Comparison of ENCODE assay signal across 15 mouse cellular contexts in the genomic region with DNA sequence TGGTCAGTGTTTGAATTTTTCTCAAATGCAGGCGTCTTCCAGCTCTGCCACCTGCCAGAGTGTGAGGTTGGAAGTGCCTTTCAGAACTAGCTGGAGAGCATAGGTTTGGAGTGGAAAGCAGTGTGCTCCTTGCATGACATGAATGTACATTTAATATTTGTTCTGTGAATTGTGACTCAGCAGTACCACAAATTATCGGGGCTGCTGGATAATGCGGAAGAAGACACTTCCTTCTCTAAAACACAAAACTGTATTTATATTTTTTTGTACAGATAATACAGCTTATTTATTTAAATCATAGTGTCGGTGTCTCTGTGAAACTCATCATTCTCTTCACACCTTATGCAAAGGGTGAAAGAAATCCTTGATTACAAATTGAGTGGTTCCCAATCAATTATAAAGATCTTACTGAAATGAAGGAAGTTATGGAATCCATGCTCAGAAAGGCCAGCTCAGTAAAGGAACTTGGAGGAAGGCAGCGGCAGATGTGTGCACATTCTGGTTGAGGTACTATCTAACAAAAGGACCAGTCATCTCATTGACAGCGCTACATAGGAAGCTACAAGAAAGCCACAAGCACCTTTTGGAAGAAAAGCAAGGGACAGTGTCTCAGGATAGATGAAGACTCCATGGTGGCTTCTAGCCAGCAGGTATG.
"Had no signal": no experiment of that assay in that cellular context is flagged by ENCODE, and none has a peak within 500 bp of the region (broad histone marks: within the 10 kb centered on the region; RNA-seq: fewer than 3 reads in every experiment).

No protein-coding gene starts in this region.

- H3K4me2 ChIP-seq: lung, embryonic 14.5 days; midbrain, embryonic 11.5 days; midbrain, embryonic 13.5 days; midbrain, embryonic 15.5 days; neural tube, embryonic 12.5 days; stomach, embryonic 15.5 days had no signal

- ATAC-seq: midbrain, embryonic 13.5 days; midbrain, embryonic 15.5 days had no signal

- H3K27me3 ChIP-seq: megakaryocyte, embryonic 14.5 days; midbrain, embryonic 13.5 days; midbrain, embryonic 15.5 days; neural tube, embryonic 12.5 days; stomach, embryonic 15.5 days had no signal

- H3K4me1 ChIP-seq: midbrain, embryonic 13.5 days; midbrain, embryonic 15.5 days; neural tube, embryonic 12.5 days had no signal

- H3K27ac ChIP-seq: midbrain, embryonic 13.5 days; midbrain, embryonic 15.5 days; neural tube, embryonic 12.5 days; stomach, embryonic 15.5 days; stomach, postnatal 0 days had no signal

- DNase-seq: lung, adult 18-20 months; lung, embryonic 14.5 days; lung, postnatal 10 days; lung, postnatal 4 days; right cerebral cortex, postnatal 14 days; thymus, adult 18-20 months; thymus, postnatal 25 days; thymus, postnatal 4 days had no signal

- H3K36me3 ChIP-seq: midbrain, embryonic 13.5 days; midbrain, embryonic 15.5 days; neural tube, embryonic 12.5 days; stomach, embryonic 15.5 days had no signal

- H3K4me3 ChIP-seq: megakaryocyte, embryonic 14.5 days; midbrain, embryonic 13.5 days; midbrain, embryonic 15.5 days; neural tube, embryonic 12.5 days; stomach, embryonic 15.5 days had no signal

- H3K9me3 ChIP-seq: megakaryocyte, embryonic 14.5 days; midbrain, embryonic 13.5 days; midbrain, embryonic 15.5 days; neural tube, embryonic 12.5 days; stomach, embryonic 15.5 days had no signal

- H3K9ac ChIP-seq: lung, embryonic 14.5 days; midbrain, embryonic 13.5 days; midbrain, embryonic 15.5 days; neural tube, embryonic 12.5 days; stomach, embryonic 15.5 days had no signal
